Mouse (Mus musculus) heart, postnatal 0 days (tissue): ENCODE results near the gene Foxp1.

ENCODE experiments used
- CTCF ChIP-seq: IDR thresholded peaks from 2 replicates; pipeline ENCODE4 v1.5.1; 2016; ENCODE audit warnings: antibody characterized with exemption, control low read depth, low read depth
- EP300 ChIP-seq: IDR thresholded peaks from 2 replicates; pipeline ENCODE4 v1.6.1; 2016; ENCODE audit warnings: antibody characterized with exemption, low read depth

- TF ChIP-seq CTCF (no peak), EP300 (no peak)
These were observed 112.9 kb downstream of the Foxp1 start for GRCm38 (mm10) chr6:99409602-99410001.
